Comparison of ENCODE assay signal across 25 mouse cellular contexts in genomic region chr14:118321083-118321482, GRCm38 (mm10). TPM values are rescaled to one million over a fixed set of nuclear protein-coding genes. Genes with fewer than 3 reads are reported as not detected.
"Had no signal": no experiment of that assay in that cellular context is flagged by ENCODE, and none has a peak within 500 bp of the region (broad histone marks: within the 10 kb centered on the region; RNA-seq: fewer than 3 reads in every experiment).

No protein-coding gene starts in this region.

- H3K4me1 ChIP-seq: stomach, embryonic 15.5 days had no signal

- H3K4me3 ChIP-seq: megakaryocyte, embryonic 14.5 days; midbrain, embryonic 13.5 days; midbrain, embryonic 15.5 days; neural tube, embryonic 12.5 days; stomach, embryonic 15.5 days had no signal

- H3K4me2 ChIP-seq: lung, embryonic 14.5 days; midbrain, embryonic 15.5 days; stomach, embryonic 15.5 days had no signal

- DNase-seq: lung, adult 18-20 months; lung, embryonic 14.5 days; lung, postnatal 10 days; lung, postnatal 4 days; right cerebral cortex, postnatal 25 days; thymus, adult 18-20 months; thymus, postnatal 25 days; thymus, postnatal 4 days had no signal

- H3K36me3 ChIP-seq: midbrain, embryonic 13.5 days; midbrain, embryonic 15.5 days; neural tube, embryonic 12.5 days; stomach, embryonic 15.5 days had no signal

- H3K9me3 ChIP-seq: midbrain, embryonic 13.5 days; midbrain, embryonic 15.5 days; neural tube, embryonic 12.5 days; stomach, embryonic 15.5 days had no signal

- H3K9ac ChIP-seq: liver, embryonic 14.5 days; lung, embryonic 14.5 days; midbrain, embryonic 13.5 days; midbrain, embryonic 15.5 days; neural tube, embryonic 12.5 days; stomach, embryonic 15.5 days had no signal

- H3K27ac ChIP-seq: liver, embryonic 14.5 days; midbrain, embryonic 13.5 days; neural tube, embryonic 12.5 days; stomach, embryonic 15.5 days; stomach, postnatal 0 days had no signal

RNA-seq across cellular contexts. Expression of gene Gm9376, which starts 54.3 kb away (rescaled TPM):
- total RNA-seq: midbrain, postnatal 0 days; monocyte, adult 5-6 weeks; neutrophil, adult 5-6 weeks had no signal
- polyA plus RNA-seq: liver, embryonic 14.5 days; liver, embryonic 16.5 days; lung, embryonic 14.5 days; lung, embryonic 16.5 days; midbrain, embryonic 11.5 days; midbrain, embryonic 13.5 days; midbrain, embryonic 15.5 days; midbrain, postnatal 0 days; neural tube, embryonic 12.5 days; neural tube, embryonic 14.5 days; spleen, adult 2 months; stomach, embryonic 15.5 days; stomach, postnatal 0 days; thymus, postnatal 0 days; urinary bladder, adult 2 months had no signal
